Mouse (Mus musculus) sigmoid colon, adult 10 weeks (tissue): Measurements from ENCODE around the gene Olfr957. TPM values are rescaled to one million over a fixed set of nuclear protein-coding genes. Genes with fewer than 3 reads are reported as not detected.

Experiments
- polyA plus RNA-seq: library from polyadenylated mRNA; stranded (reverse); fragments of 350-450 nt; fragmentation: Illumina TruSeq; extraction: RNeasy Lipid Tissue Mini Kit (QIAGEN cat#74804); gene quantifications from one replicate; pipeline ENCODE4 v1.2.3, GENCODE M21; 2014; ENCODE audit warnings: low read depth, low replicate concordance

Olfr957 gene
- polyA plus RNA-seq = not detected

GRCm38 (mm10) chr9:39515531-39515930 is at the start of gene Olfr957:
TSS of gene Olfr957 (minus strand) at chr9:39515809.

GRCm38 (mm10) chr9:39553946-39554345 is 38.3 kb upstream of the Olfr957 start, which contains the start of gene Olfr958:
TSS of gene Olfr958 (minus strand) at chr9:39554054.

GRCm38 (mm10) chr9:39493895-39494294 is 21.7 kb downstream of the Olfr957 start, which contains the start of gene Olfr44:
TSS of gene Olfr44 (minus strand) at chr9:39493995.

GRCm38 (mm10) chr9:39471844-39472243 is 43.8 kb downstream of the Olfr957 start, which contains the start of gene Olfr955:
TSS of gene Olfr955 (minus strand) at chr9:39471944.

Other genes starting within 250 kb of the Olfr957 start
- gene Olfr945, start 239.0 kb downstream of the Olfr957 start, polyA plus RNA-seq = not detected
- gene Olfr948, start 189.8 kb downstream of the Olfr957 start, polyA plus RNA-seq = not detected
- gene Olfr951, start 128.4 kb downstream of the Olfr957 start, polyA plus RNA-seq = not detected
- not detected for gene Olfr952, start 88.7 kb downstream of the Olfr957 start, polyA plus RNA-seq
- not detected for gene Olfr954, start 59.1 kb downstream of the Olfr957 start, polyA plus RNA-seq
- not detected for gene Olfr955, start 43.9 kb downstream of the Olfr957 start, polyA plus RNA-seq
- gene Olfr44, start 21.8 kb downstream of the Olfr957 start, polyA plus RNA-seq = not detected
- gene Olfr958, start 38.2 kb upstream of the Olfr957 start, polyA plus RNA-seq = not detected
- gene Olfr959, start 59.8 kb upstream of the Olfr957 start, polyA plus RNA-seq = not detected
- gene AW551984, start 88.6 kb upstream of the Olfr957 start, polyA plus RNA-seq = 11.8 TPM
- gene Olfr148, start 94.8 kb upstream of the Olfr957 start, polyA plus RNA-seq = not detected
- not detected for gene Olfr960, start 105.6 kb upstream of the Olfr957 start, polyA plus RNA-seq
- not detected for gene Olfr961, start 129.3 kb upstream of the Olfr957 start, polyA plus RNA-seq
- gene Olfr963, start 151.4 kb upstream of the Olfr957 start, polyA plus RNA-seq = not detected
- not detected for gene Olfr149, start 191.3 kb upstream of the Olfr957 start, polyA plus RNA-seq
- gene Olfr965, start 195.5 kb upstream of the Olfr957 start, polyA plus RNA-seq = not detected
- gene Olfr150, start 215.2 kb upstream of the Olfr957 start, polyA plus RNA-seq = not detected
- not detected for gene Olfr967, start 230.4 kb upstream of the Olfr957 start, polyA plus RNA-seq